Mouse (Mus musculus): Measurements from ENCODE around the gene Cfap52. TPM values are rescaled to one million over a fixed set of nuclear protein-coding genes. Genes with fewer than 3 reads are reported as not detected.

The Cfap52 gene
- polyA plus RNA-seq, 2 experiments, result 0.02 TPM; not detected in 1

DNA sequence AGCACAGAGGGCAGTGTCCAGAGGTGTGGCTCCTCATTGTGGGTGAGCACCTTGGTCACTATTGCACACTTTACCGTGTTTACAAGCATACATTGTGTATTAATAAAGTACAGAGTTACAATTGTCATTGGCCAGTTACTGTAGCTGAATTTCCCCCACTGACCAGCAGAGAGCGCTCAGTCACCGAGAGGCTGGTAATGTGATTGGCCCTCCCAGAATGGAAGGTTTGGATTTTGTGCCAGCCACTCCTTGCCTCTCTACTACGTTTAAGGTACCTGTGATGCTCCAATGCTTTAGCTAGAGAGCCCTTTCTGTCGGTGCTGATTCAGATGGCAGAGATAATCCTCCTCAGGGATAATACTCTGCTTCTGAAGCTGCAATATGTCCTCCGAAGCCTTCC lies 38.7 kb upstream of the Cfap52 start:
- TF ChIP-seq CTCF (IDR thresholded peaks at IDR 0.05; ENCODE audit: low read depth) (peak; percentile 77), EP300 (IDR thresholded peaks at IDR 0.05; ENCODE audit: low read depth) (no peak)
- DNase-seq (ENCODE audit: low read depth in 3 of 3, low spot score in 3 of 3) (no peak), ATAC-seq (ENCODE audit: insufficient read depth) (no peak)
- Histone ChIP-seq H3K4me3 (ENCODE audit: insufficient read depth in 1 of 2, low read depth in 2 of 2, low read length in 2 of 2) (no peak overlapping the region), H3K4me1 (replicated peaks; ENCODE audit: control insufficient read depth in 2 of 2, insufficient read depth in 2 of 2, low read length in 1 of 2) (no peaks in the 10 kb centered on the region; a peak in 1 of 4 replicates), H3K9ac (replicated peaks) (no peak overlapping the region), H3K9me3 (ENCODE audit: control insufficient read depth, low read length) (no peaks in the 10 kb centered on the region), H3K36me3 (replicated peaks; ENCODE audit: control insufficient read depth, insufficient read depth, low read depth) (no peaks in the 10 kb centered on the region), H3K27me3 (ENCODE audit: control insufficient read depth, insufficient read depth, low read length) (no peaks in the 10 kb centered on the region), H3K4me2 (ENCODE audit: low read depth) (no peak overlapping the region), H3K27ac (no peak overlapping the region)
- 22% methylated on average over 6 of the region's 6 CpGs for WGBS (ENCODE audit: insufficient replicate concordance)

DNA sequence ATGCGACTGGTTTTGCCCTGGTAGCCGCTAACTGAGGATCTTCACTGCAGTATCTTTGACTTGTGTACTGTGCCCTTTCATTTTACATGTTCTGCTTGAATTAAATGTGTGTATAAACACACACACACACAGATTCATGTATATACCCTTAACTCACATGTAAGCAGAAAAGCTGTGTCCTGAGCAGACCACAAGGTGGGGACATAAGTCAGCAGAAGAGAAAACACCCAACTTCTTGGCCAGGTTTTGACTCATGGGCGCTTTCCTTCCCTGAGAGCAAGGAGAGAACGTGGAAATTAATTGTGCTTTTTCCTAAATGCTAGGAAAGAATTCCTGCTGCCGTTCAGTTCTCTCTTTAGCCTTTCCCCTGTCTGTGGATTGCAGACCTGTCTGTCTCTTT lies 34.2 kb upstream of the Cfap52 start:
- ATAC-seq (ENCODE audit: insufficient read depth), result no peak
- H3K4me2 ChIP-seq (ENCODE audit: low read depth), result no peak overlapping the region
- DNase-seq (ENCODE audit: low read depth in 3 of 3, low spot score in 3 of 3), result no peak

DNA sequence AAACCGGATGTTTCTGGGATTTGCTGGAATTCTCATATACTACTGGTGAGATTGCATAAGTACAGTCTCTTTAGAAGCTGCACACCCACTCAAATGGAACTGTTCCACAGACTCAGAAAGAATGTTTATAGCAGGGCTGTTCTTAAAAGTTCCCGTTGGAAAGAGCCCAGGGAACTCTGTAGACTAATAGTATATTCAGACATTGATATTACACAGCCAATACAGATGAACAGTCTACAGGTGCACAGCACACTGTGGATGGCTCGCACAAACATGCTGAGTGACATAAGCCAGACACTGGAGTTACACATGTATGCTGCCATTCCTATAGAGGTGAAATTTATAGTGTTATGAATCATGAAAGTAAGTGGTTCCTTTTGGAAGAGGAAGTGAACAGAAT lies 33.5 kb upstream of the Cfap52 start:
- Histone ChIP-seq H3K36me3 (replicated peaks; ENCODE audit: control insufficient read depth, insufficient read depth, low read depth) (no peaks in the 10 kb centered on the region), H3K4me3 (ENCODE audit: insufficient read depth in 1 of 2, low read depth in 2 of 2, low read length in 2 of 2) (no peak overlapping the region), H3K27ac (no peak overlapping the region), H3K27me3 (ENCODE audit: control insufficient read depth, insufficient read depth, low read length) (no peaks in the 10 kb centered on the region), H3K9me3 (ENCODE audit: control insufficient read depth, low read length) (no peaks in the 10 kb centered on the region), H3K9ac (replicated peaks) (no peak overlapping the region), H3K4me2 (ENCODE audit: low read depth) (no peak overlapping the region), H3K4me1 (replicated peaks; ENCODE audit: control insufficient read depth in 2 of 2, insufficient read depth in 2 of 2, low read length in 1 of 2) (no peaks in the 10 kb centered on the region)
- DNase-seq (ENCODE audit: low read depth in 3 of 3, low spot score in 3 of 3) (no peak), ATAC-seq (ENCODE audit: insufficient read depth) (no peak)
- TF ChIP-seq CTCF (IDR thresholded peaks at IDR 0.05; ENCODE audit: low read depth) (no peak), EP300 (IDR thresholded peaks at IDR 0.05; ENCODE audit: low read depth) (no peak)
- WGBS (ENCODE audit: insufficient replicate concordance), result 74% methylated on average over 3 of the region's 3 CpGs

More for the DNA sequence above, 34.2 kb upstream of the Cfap52 start:
- H3K4me3 ChIP-seq (ENCODE audit: insufficient read depth in 1 of 2, low read depth in 2 of 2, low read length in 2 of 2), result no peak overlapping the region
- H3K36me3 ChIP-seq (replicated peaks; ENCODE audit: control insufficient read depth, insufficient read depth, low read depth), result no peaks in the 10 kb centered on the region
- H3K9ac ChIP-seq (replicated peaks), result no peak overlapping the region
- no peaks in the 10 kb centered on the region for H3K4me1 ChIP-seq (replicated peaks; ENCODE audit: control insufficient read depth in 2 of 2, insufficient read depth in 2 of 2, low read length in 1 of 2)
- H3K9me3 ChIP-seq (ENCODE audit: control insufficient read depth, low read length), result no peaks in the 10 kb centered on the region
- H3K27me3 ChIP-seq (ENCODE audit: control insufficient read depth, insufficient read depth, low read length), result no peaks in the 10 kb centered on the region
- no peak overlapping the region for H3K27ac ChIP-seq
- WGBS (ENCODE audit: insufficient replicate concordance), result 76% methylated on average over 5 of the region's 5 CpGs
- no peak for TF ChIP-seq CTCF (IDR thresholded peaks at IDR 0.05; ENCODE audit: low read depth)
- TF ChIP-seq EP300 (IDR thresholded peaks at IDR 0.05; ENCODE audit: low read depth), result no peak

GRCm38 (mm10) chr11:67995965-67996364 lies 30.5 kb upstream of the Cfap52 start:
- no peak for TF ChIP-seq CTCF (IDR thresholded peaks at IDR 0.05; ENCODE audit: low read depth)
- TF ChIP-seq EP300 (IDR thresholded peaks at IDR 0.05; ENCODE audit: low read depth), result no peak
- no peaks in the 10 kb centered on the region for H3K36me3 ChIP-seq (replicated peaks; ENCODE audit: control insufficient read depth, insufficient read depth, low read depth)
- no peak overlapping the region for H3K27ac ChIP-seq
- H3K9me3 ChIP-seq (ENCODE audit: control insufficient read depth, low read length), result no peaks in the 10 kb centered on the region
- no peak overlapping the region for H3K4me2 ChIP-seq (ENCODE audit: low read depth)
- no peak for ATAC-seq (ENCODE audit: insufficient read depth)
- WGBS (ENCODE audit: insufficient replicate concordance), result 67% methylated on average over 4 of the region's 4 CpGs
- no peaks in the 10 kb centered on the region for H3K27me3 ChIP-seq (ENCODE audit: control insufficient read depth, insufficient read depth, low read length)
- no peak overlapping the region for H3K4me3 ChIP-seq (ENCODE audit: insufficient read depth in 1 of 2, low read depth in 2 of 2, low read length in 2 of 2)
- DNase-seq (ENCODE audit: low read depth in 3 of 3, low spot score in 3 of 3), result no peak
- no peak overlapping the region for H3K9ac ChIP-seq (replicated peaks)
- no peaks in the 10 kb centered on the region for H3K4me1 ChIP-seq (replicated peaks; ENCODE audit: control insufficient read depth in 2 of 2, insufficient read depth in 2 of 2, low read length in 1 of 2)

DNA sequence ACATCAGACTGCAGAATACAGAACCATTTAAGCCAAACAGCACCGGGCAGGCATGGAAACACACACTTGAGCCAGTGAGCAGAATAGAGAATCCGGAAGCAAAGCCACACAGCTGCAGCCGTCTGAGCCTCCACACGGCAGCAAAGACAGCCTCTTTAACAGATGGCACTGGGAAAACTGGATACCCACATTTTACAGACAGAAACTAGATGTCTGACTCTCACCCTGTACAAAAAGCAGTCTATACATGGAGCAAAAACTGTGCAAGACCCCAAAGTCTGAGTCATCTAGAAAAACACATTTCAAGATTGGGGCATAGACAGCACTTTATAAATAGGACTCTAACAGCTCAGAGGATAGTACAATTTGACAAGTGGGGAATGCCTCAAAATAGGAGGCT lies 25.8 kb upstream of the Cfap52 start:
- Histone ChIP-seq H3K27ac (no peak overlapping the region), H3K4me2 (ENCODE audit: low read depth) (no peak overlapping the region), H3K9ac (replicated peaks) (no peak overlapping the region), H3K9me3 (ENCODE audit: control insufficient read depth, low read length) (no peaks in the 10 kb centered on the region), H3K27me3 (ENCODE audit: control insufficient read depth, insufficient read depth, low read length) (no peaks in the 10 kb centered on the region), H3K36me3 (replicated peaks; ENCODE audit: control insufficient read depth, insufficient read depth, low read depth) (no peaks in the 10 kb centered on the region), H3K4me3 (ENCODE audit: insufficient read depth in 1 of 2, low read depth in 2 of 2, low read length in 2 of 2) (no peak overlapping the region), H3K4me1 (replicated peaks; ENCODE audit: control insufficient read depth in 2 of 2, insufficient read depth in 2 of 2, low read length in 1 of 2) (no peaks in the 10 kb centered on the region)
- TF ChIP-seq EP300 (IDR thresholded peaks at IDR 0.05; ENCODE audit: low read depth), result no peak
- TF ChIP-seq CTCF (IDR thresholded peaks at IDR 0.05; ENCODE audit: low read depth), result no peak
- DNase-seq (ENCODE audit: low read depth in 3 of 3, low spot score in 3 of 3) (no peak), ATAC-seq (ENCODE audit: insufficient read depth) (no peak)
- 77% methylated on average over 4 of the region's 4 CpGs for WGBS (ENCODE audit: insufficient replicate concordance)
